Mouse (Mus musculus) cerebellum, postnatal 36 days (tissue): ENCODE data around the gene Pi16.
"Not testable (repeated sequence)": the region's sequence is repeated elsewhere in the genome, so short reads cannot be mapped to it uniquely, and the experiment has no call there.

Experiments used
- DNase-seq, 2 experiments: peaks; one replicate each; pipeline ENCODE4 v3.0.0; 2021 to 2022; ENCODE audit warnings: mixed read lengths in 2 of 2

Gene Pi16

DNA sequence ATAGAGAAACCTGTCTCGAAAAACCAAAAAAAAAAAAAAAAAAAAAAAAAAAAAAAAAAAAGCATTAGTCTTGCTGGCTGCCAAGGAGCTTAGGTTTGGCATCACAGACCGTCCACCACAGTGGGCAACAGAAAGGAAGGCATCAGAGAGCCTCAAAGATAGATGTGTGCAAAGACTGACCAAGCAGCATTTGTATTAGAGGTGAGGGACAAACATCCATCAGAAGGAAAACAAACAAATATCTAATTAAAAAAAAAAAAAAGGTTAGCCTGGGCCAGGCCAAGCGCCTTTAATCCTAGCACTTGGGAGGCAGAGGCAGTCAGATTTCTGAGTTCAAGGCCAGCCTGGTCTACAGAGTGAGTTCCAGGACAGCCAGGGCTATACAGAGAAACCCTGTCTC lies at the start of gene Pi16:
Pi16 (plus strand) TSS at position 301 of the 400 bp plus-strand sequence.
- DNase-seq = not testable (repeated sequence)

DNA sequence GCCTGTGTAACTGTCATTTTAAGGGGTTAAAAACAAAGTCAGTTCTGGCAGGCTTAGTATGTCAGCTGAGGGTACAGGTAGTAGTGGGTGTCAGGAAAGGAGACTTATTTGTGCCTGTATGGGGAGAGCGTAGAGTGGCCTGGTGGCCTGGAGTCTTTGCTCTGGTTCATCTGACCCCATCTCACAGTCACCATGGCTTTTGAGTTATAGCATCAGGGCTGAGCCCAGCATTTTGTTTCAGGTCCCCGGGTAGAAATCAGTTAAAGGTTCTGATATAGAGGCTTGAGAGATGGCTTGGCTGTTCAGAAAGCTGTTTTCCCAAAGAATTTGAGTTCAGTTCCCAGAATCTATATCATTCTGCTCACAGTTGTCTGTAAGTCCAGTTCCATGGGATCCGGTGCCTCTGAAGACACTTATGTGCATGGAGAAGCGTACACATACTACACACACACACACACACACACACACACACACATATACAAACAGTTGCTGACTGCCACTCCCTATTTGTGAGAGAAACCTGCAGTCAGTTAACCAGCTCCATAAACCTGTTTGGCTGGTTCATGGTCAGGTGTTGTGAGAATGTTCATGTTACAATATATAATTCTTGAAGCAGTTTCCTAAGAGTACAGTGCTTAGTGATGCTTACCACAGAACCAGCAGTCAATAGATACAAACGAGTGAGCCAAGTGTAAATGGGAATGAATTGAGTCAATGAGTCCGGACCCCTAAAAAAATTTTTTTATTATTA lies 49.4 kb upstream of the Pi16 start:
- peak in 1 of 2 experiments; percentile 29 for DNase-seq

DNA sequence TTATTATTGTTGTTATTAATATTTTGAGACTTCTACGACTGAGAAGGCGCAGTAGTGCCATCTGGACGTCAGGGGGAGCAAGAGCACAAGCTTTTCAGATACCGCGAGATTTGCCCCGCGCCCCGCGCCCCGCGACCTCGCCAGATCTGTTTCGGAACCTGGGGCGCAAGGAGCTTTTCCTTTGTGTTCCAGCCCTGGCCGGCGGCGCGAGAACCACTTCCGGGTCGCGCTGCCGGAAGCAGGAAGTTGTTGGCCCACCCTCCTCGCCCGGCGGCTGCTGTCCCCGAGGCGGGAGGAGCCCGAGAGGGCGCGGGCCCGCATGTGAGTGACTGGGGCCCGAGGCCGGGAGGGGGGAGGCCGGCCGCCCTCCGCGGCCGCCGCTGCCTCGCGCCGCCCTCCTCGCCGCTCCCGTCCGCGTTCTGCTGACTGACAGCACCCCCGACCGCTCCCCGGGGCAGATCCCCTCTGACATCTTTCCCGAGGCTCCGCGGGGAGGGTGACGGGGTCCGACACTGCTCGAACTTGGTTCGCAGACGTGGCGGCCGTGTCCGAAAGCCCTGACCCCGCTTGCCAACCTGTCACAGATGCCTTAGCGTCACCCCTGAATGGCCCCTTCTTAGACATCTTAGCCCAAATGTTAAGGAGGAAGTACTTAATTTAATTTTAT lies 48.7 kb upstream of the Pi16 start, which contains the start of gene BC004004:
BC004004 (plus strand) TSS at position 107 of the 667 bp plus-strand sequence.
- DNase-seq = peak; percentile 95 to 98

DNA sequence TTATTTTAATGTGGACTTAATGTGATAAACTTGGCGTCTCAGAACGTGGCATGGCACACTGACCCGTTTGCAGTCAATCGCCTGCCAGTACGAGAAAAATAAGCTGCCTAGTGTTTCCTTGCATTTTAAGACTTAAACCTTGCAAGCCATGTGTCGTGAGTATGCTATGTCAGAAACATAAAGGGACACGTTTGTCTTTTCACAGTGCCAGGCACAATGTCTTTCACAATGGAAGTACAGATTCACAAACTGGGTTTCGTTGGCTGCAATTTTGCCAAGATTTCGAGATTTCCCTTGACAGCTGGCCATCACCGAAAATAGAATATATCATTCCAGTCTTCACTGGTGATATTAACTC lies 48.2 kb upstream of the Pi16 start:
- DNase-seq = peak in 1 of 2 experiments; percentile 18

DNA sequence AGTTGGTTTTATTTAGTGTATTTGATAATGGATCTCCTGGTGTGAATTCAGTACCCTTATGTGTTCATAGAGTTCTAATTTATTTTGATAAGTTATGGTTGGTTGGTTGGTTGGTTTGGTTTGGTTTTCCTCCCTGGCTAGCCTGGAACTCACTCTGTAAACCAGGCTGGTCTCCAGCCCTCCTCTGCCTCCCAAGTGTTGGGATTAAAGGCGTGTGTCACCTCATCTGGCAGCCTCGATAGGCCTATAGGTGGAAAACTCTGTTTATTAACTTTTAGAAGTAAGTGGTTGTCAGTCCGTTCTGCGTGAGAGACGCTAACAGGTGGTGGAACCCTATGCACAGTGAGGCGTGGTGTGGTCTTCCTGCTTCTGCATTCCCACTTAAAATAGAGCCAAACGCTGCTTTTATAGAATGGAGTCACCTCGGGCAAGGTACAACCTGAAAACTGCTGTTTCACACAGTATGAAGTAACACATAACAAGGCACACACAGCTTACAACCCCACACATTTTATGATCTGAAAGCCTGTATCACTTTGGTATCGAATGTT lies 47.3 kb upstream of the Pi16 start:
- no peak for DNase-seq

DNA sequence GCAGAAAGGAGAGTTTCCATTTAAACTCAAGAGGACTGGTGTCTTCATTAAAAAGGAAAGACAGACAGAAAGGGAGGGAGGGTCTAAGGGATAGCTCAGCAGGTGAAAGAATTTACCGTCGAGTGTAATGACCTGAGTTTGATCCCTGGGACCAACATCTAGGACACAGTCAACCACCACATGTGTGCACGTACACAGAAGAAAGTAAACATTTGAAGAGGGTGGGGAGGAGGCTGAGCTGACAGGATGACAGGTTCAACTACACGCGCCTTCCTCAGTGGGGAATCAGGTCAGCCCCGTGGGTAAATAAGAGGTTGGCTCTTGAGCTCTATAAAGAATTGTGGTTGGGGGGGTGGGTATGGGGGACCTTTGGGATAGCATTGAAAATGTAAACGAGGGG lies 44.3 kb upstream of the Pi16 start:
- no peak for DNase-seq

DNA sequence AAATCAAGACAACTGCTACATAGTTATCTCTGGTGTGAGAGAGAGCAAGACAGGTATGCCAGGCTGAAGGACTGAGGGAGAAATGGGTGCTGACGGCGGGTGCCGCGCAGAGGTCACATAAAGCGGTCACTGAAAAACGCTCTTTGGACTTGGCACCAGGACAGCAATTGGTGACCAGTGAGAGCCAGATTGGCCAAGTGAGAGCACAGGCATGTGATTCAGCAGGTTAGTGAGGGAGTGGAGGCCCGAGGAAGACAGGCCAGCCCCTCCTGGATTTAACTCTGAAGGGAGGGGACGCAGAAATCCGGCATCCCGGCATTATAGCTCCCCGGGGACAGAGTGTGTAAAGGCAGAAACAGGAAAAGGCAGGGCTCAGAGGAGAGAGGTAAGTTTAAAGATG lies 43.6 kb upstream of the Pi16 start:
- DNase-seq = no peak

DNA sequence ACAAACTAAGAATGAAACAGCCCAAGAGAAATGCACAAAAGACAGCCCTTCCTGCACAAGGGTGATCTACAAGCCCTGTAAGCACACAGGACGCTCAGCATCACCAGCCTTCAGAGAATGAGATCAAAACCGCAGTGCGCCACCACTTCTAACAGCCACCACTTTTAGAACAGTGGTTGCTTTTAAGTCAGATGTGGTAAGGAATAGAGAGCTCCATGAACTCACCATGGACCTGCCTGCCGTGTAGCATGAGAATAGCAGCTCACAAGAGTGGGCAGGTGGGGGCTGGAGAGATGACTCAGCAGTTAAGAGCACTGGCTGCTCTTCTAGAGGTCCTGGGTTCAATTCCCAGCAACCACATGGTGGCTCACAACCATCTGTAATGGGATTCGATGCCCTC lies 37.1 kb upstream of the Pi16 start:
- no peak for DNase-seq

DNA sequence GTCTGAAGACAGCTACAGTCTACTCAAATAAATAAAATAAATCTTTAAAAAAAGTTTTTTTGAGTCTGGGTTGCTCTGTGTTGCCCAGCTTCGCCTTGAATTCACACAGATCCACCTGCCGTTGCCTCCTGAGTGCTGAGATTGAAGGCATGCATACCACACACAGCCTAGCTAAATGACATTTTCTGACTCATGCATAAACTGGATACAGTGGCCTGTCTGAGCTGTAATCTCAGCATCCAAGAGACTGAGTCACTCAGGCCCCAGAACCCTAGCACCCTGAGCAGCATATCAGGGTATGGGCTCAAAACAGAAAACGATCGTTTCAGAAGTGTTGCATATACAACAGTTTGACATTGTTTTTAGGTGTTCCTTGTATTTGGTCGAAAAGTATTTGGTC lies 35.9 kb upstream of the Pi16 start:
- DNase-seq = no peak

DNA sequence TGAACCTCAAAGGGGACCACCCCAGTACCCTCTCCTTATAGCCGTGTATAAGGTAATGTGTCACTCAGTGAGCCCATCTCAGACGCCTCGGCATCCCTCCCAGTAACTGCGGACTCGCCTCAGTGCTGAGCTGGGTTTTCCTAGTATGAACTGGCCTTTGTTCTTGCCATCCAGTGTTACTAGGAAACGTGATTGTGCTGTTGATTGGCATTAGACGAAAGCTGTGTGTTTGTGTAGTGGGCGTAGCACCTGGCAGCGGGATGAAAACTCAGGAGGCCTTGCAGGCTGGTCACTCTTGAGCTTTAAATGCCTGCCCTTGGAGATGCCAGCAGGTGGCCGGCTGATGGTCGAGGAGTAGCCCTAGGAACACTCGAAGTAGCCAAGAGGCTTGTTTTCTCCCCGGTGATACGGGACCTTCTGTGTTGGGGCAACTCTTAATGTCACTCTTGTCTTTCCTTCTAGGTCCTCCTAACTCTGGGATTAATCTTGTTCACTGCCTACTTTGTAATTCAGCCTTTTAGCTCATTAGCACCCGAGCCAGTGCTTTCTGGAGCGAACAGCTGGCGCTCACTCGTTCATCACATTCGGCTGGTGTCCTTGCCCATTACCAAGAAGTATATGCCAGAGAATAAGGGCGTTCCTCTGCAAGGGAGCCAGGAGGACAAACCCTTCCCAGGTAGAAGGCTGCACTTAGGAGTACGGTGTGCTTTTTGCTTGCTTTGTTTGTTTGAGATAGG lies 35.1 kb upstream of the Pi16 start:
- no peak for DNase-seq

DNA sequence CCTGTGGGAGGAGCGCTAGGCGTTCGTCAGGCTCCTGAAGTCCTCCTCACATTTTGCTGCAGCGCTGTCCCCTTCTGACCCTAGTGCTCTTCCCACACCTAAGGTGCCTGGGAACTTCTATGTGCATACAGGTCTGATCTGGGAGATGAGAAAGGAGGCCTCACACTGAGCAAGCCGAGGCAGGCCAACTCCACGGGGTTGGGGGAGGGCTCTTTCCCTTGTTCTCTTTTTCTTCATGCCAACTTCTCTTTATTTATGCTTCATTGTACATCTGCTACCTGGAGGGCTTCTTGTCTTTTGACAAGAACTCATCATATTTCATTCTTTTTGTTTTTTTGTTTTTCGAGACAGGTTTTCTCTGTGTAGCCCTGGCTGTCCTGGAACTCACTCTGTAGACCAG lies 25.7 kb upstream of the Pi16 start:
- DNase-seq = no peak

DNA sequence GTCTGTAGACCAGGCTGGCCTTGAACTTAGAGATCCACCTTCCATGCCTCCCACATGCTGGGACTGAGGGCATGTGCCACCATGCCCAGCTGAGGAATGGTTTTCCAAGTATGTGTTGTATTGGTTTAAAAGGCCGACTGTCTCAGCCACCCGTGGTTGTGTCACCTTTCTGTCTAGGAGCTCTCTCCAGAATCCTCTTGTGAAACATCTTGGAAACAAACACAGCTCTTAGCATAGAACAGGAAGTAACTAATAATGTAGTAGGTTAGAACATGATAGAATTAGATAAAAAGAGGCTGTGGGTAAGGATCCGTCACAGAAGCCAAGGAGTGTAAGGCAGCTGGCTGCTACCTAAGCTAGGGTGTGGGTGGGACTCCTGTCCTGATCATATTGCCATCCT lies 24.5 kb upstream of the Pi16 start:
- DNase-seq = no peak

DNA sequence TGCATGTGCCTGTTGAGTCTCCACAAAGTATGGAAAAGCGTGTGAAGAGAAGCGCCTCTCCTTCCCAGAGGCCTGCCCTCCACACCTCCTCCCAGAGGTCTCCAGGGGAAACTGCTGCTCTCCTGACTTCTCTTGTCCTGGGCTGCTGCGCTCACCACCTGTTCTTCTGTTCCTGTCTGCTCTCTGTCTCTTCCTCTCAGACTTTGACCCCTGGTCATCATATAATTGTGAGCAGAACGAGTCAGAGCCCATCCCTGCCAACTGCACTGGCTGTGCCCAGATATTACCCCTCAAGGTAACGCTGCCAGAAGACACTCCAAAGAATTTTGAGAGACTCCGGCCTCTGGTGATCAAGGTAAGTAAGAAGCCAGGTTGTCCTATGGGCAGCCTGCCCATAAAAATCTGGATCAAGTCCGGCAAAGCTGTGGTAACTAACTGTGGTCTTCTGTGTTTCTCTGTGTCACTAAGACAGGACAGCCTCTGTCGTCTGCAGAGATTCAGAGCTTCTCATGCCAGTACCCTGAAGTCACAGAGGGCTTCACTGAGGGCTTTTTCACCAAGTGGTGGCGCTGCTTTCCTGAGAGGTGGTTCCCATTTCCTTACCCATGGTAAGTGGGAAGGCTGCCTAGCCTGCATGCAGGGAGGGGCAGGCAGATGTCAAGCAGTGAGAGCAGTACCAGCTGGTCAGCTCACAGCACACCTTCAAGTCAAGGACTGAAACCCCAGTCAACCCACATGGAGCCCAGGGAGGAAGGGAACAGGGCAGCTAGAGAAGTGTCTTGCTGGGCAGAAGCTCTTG lies 23.5 kb upstream of the Pi16 start:
- peak in 1 of 2 experiments; percentile 31 for DNase-seq

DNA sequence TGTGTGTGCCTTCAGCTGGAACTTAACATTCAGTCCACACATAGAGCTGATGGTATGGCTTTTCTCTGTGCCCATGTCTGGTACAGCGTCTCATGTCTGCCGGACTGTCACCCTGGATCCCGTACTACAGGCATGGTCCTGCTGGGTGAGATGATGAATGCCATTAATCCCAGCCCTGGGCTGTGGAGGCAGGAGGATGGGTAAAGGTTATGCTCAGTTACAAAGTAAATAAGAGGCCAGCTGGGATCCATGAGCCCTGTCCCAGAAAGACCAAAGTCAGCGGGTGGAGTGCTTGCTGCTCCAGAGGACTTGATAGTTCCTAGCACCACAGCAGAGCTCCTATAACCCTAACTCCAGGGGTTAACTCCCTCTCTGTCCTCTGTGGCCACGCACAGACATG lies 21.6 kb upstream of the Pi16 start:
- no peak for DNase-seq

DNA sequence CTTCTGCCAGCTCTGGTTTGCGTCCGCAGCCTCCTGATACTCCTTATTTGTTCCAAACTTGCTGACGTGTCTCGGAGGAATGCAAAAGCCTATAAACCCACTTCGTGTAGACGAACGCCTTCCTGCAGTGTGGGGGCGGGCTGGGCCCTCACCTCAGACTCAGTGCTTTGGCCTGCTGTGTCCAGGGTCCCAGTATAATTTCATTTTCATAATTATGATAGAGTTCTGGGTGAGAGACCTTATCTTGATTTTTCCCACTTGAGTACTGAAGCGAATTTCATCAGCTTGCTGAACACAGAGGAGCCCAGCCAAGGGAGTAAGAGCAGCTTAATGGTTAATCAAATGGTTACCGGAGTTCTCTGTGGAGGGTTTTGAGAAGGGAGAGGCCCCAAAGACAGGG lies 20.2 kb upstream of the Pi16 start:
- DNase-seq = no peak

DNA sequence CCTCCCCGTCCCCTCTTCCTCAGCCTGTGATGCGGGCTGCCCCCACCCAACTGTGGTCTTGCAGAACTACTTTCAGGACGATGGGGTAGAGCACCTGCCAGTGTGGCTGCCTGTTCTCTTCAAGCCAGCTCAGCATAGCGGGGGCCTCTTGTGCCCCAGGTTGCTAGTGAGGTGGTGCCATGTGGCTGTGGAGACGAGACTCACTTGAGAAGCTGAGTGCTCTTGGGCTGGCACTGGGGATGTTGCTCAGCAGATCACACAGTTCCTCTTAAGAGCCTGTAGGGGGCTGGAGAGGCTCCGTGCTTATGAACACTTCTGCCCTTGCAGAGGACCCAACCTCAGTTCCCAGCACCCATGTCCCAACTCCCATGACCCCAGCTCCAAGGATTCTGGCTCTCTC lies 19.7 kb upstream of the Pi16 start:
- no peak for DNase-seq

DNA sequence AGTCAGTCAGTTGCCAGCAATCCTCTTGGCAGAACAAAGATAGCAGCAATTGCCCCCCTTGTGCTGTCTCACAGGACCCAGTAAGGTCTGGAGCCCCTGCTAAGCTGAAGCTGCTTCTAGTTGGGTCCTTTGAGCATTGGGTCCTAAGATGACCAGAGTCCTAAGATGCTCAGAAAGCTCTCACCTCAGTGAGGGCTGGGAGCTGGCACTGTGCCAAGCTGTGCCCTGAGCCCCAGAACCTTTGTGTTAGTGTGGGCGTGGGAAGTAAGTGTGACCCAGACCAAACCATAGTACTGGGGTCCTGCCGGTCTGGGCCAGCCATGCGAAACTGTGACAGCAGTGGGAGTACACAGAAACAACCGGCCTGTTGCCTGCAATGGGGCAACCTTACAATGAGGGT lies 18.2 kb upstream of the Pi16 start:
- DNase-seq = no peak

DNA sequence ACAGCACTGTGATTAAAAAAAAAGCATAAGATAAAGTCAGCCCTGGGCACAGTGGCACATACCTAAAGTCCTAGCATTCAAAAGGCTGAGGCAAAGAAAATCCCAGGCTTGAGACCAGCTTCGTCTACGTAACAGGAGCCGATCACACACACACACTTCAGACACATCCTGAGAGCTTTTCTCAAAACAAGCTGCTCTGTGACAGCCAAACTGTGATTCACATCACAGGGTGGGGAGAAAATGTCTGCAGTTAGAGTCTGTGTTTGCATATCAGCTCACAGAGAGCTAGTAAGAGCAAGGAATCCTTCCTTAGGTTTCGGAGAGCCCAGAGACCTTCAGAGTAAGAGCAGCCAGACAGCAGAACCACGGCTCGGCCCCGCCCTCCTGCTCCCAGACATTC lies 16.6 kb upstream of the Pi16 start:
- DNase-seq = no peak

DNA sequence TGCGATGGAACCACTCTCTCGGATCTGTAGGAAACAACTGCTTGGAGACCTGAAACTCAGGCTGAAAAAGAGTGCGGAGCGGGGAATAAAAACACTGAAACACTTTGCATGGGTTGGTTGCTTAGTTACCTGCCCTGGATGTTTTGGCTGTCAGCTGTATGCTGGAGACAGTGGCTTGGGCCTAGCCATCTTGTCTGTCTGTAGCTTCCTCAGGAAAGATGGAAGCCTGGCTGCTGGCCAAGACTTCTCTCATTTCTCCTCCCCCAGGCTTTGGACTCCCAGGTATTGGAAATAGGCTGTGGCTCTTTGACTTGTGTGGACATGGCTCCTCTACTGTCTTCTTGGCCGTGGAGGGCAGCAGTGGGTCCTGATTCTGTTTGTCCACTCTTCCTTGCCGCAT lies 16.1 kb upstream of the Pi16 start:
- DNase-seq = no peak

DNA sequence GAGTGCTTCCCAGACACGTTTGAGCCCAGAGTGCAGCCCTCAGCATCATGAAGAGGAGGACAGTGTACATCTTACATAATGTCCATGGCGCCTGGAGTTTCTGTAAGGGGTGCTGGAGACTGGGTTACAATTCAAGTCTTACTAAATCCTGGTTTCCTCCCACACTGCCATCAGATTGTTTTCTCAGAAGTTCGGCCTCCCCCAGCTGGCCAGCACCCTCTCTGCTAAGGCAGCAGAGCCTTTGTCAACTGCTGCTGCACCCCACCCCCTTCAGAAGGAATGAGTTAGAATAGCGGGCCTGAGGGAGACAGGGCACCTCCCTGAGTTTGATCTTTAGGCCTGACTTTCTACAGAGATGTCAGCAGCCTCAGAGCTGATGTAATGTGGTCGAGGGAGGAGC lies 15.3 kb upstream of the Pi16 start:
- DNase-seq = no peak

DNA sequence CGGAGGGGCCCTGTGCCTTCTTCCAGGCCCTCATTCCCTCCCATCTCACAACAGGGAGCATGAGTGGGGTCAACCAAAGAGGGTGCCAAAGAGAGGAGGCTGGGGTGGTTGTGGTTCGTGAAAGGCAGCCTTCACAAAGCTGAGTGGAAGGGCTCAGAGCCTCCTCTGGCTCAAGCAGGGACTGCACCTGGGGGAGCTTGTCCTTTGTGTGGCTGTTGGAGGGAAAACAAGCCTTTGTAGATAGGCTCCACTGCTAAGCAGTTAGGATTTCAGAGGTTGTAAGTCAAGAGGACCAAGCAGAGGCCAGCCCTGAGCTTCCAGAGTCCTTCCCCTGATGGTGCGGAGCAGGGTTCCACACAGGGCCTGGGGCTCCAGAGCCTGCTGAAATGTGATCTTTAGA lies 14.4 kb upstream of the Pi16 start:
- DNase-seq = no peak

DNA sequence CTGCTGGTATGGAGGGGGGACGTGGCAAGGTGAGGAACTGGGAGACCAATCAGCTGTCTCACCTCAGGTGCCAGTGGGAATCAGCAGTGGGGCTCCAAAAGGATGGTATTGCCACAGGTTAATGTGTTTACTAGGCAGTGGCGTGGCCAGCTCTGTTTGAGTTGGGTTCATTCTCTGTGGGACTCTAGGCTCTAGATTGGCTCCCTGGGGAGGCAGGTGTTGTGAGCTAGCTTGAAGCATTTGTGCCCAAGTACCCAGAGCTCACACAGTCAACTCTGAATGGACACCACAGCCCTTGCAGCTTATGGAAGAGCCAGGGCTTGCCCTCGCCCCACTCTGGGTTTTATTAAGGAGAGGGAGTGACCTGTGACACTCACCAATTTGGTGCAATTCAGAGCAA lies 13.6 kb upstream of the Pi16 start:
- no peak for DNase-seq
